Mouse (Mus musculus) liver, embryonic 14.5 days (tissue): ENCODE data around the gene Kif23.

Experiments
- CTCF ChIP-seq: IDR thresholded peaks from 2 replicates; pipeline ENCODE4 v1.5.1; 2016; ENCODE audit warnings: antibody characterized with exemption, low read depth, control low read depth
- EP300 ChIP-seq: IDR thresholded peaks from 2 replicates; pipeline ENCODE4 v1.6.1; 2016; ENCODE audit warnings: antibody characterized with exemption, low read depth

DNA sequence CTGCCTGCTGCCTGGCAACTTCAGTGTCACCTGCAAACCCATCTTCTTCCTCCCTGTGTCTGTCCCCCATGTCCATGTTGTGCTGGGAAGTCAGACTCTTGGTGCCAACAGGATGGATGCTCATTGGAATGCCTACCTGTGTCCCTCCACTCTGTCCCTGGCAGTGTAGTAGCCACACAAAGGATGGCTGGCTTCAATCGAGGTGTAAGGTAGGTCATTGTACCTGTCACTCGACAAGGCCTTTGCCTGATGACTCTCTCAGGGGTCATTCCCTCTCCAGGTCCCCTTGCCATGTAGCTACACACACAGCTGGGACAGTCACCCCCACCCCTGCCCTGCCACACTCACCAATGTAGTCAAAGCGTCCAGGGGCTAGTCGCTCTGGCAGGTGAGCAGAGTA, 14.6 kb upstream of the Kif23 start:
- no peak for TF ChIP-seq CTCF
- TF ChIP-seq EP300, result no peak
